Mouse (Mus musculus) liver, adult 2 months (tissue): Measurements from ENCODE around the gene Galnt18. TPM values are rescaled to one million over a fixed set of nuclear protein-coding genes. Genes with fewer than 3 reads are reported as not detected.

Experiments
- DNase-seq: peaks from one replicate; pipeline ENCODE4 v3.0.0-alpha.2; 2011; ENCODE audit warnings: low read depth, low spot score; ENCODE audit errors: extremely low read depth
- H3K27ac ChIP-seq: fragments of 200-500 bp; replicated peaks from 2 replicates; pipeline ENCODE4 v1.5.1; 2012; ENCODE audit warnings: low read depth, mild to moderate bottlenecking, control low read depth, inconsistent platforms, low read length; ENCODE audit not compliant: insufficient read depth
- H3K27me3 ChIP-seq: fragments of 200-500 bp; 2 replicates; pipeline ENCODE4 v1.6.1; 2012; ENCODE audit warnings: mild to moderate bottlenecking, moderate library complexity, low read length, inconsistent platforms; ENCODE audit not compliant: control insufficient read depth, insufficient read depth
- H3K36me3 ChIP-seq: fragments of 200-500 bp; 2 replicates; pipeline ENCODE4 v1.6.1; 2012; ENCODE audit warnings: low read length, inconsistent platforms; ENCODE audit not compliant: control insufficient read depth, insufficient read depth
- H3K4me1 ChIP-seq: fragments of 200-500 bp; 2 replicates; pipeline ENCODE4 v1.6.1; 2011; ENCODE audit warnings: low read length; ENCODE audit not compliant: control insufficient read depth, insufficient read depth
- H3K4me3 ChIP-seq: fragments of 200-500 bp; 2 replicates; pipeline ENCODE4 v1.5.1; 2011; ENCODE audit warnings: low read depth, mild to moderate bottlenecking, control low read depth, low read length, moderate library complexity; ENCODE audit not compliant: insufficient read depth
- H3K79me2 ChIP-seq: fragments of 200-500 bp; 2 replicates; pipeline ENCODE4 v1.6.1; 2012; ENCODE audit warnings: inconsistent platforms, mild to moderate bottlenecking, low read length, moderate library complexity; ENCODE audit not compliant: control insufficient read depth, insufficient read depth
- H3K9ac ChIP-seq: fragments of 200-500 bp; 2 replicates; pipeline ENCODE4 v1.6.1; 2012; ENCODE audit warnings: low read depth, mild to moderate bottlenecking, control low read depth, inconsistent platforms, low read length
- CTCF ChIP-seq: fragments of 200-500 bp; IDR thresholded peaks from 2 replicates; pipeline ENCODE4 v1.5.1; 2011; ENCODE audit warnings: low read depth, low read length, control low read depth
- POLR2A ChIP-seq: fragments of 200-500 bp; IDR thresholded peaks from 2 replicates; pipeline ENCODE4 v1.6.1; 2011; ENCODE audit warnings: low read length, control low read depth; ENCODE audit not compliant: insufficient read depth; ENCODE audit errors: extremely low read depth
- WGBS: fragments of 180-500 bp; shearing (Covaris S2); methylation state at CpG from one replicate; pipeline ENCODE4 v1.1.7; 2018; 5-methylcytosine and 5-hydroxymethylcytosine counted together
- polyA plus RNA-seq: library from polyadenylated mRNA; depleted of rRNA; stranded (reverse); fragments of >200 nt; gene quantifications from 2 replicates; pipeline ENCODE4 v1.2.3, GENCODE M21; 2012
- total RNA-seq: library from RNA; depleted of rRNA; stranded (reverse); fragments of >200 nt; gene quantifications from 2 replicates; pipeline ENCODE4 v1.2.3, GENCODE M21; 2014

The Galnt18 gene
- total and polyA plus RNA-seq, 2 experiments, result 1.0 to 1.4 TPM

DNA sequence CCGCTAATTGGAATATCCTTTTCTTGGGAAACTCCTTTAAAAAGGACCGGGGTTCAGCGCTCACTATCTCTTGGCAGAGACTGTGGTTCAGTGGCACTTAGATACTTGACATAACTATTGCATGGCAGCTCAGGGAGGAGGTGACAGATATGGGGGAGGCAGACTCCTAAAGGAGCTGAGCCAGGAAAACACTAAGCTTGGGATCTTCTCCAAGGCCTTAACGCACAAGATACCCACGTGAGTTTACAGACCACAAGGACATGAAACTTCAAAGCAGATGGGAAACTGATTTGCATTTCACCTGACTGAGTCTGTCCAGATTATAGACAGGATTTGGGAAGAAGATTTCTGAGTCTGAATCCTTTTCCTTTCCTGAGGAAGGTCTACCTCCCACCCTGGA lies 141.3 kb downstream of the Galnt18 start:
- Histone ChIP-seq H3K36me3 (no peaks in the 10 kb centered on the region), H3K27ac (no peak overlapping the region), H3K4me3 (no peak overlapping the region), H3K9ac (no peak overlapping the region), H3K4me1 (no peaks in the 10 kb centered on the region), H3K27me3 (no peaks in the 10 kb centered on the region), H3K79me2 (no peaks in the 10 kb centered on the region)
- DNase-seq, result no peak
- TF ChIP-seq CTCF (no peak), POLR2A (no peak)
- 64% methylated on average over 5 of the region's 5 CpGs for WGBS

DNA sequence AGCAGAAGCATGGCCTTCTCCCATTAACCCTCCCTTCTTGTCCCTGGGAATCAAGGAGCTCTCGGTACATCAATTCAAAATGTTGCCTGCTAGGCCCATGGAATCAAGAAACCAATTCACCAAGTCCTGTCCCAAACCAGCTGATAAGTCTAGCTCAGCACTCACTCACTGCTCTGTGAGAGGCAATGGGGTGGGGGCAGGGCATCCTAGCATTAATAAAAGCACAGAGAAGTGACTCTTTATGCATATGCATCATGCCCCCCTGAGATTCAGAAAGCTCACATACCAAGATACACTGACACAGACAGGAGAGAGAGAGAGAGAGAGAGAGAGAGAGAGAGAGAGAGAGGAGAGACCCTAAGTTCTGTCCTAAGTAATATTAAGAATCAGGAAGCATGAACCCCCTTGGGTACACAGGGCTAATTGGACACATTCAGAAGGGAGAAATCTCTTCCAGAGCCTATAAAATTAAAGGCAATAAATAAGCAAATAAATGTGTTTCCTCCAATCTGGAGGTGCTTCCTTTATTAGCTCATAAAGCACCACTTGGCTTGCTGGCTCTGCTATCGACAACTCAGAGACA lies 141.8 kb downstream of the Galnt18 start:
- TF ChIP-seq CTCF, result no peak
- TF ChIP-seq POLR2A, result no peak
- Histone ChIP-seq H3K27me3 (no peaks in the 10 kb centered on the region), H3K36me3 (no peaks in the 10 kb centered on the region), H3K4me1 (no peaks in the 10 kb centered on the region), H3K9ac (no peak overlapping the region), H3K27ac (no peak overlapping the region), H3K79me2 (no peaks in the 10 kb centered on the region), H3K4me3 (no peak overlapping the region)
- WGBS, result 78% methylated on average over 2 of the region's 2 CpGs
- no peak for DNase-seq

DNA sequence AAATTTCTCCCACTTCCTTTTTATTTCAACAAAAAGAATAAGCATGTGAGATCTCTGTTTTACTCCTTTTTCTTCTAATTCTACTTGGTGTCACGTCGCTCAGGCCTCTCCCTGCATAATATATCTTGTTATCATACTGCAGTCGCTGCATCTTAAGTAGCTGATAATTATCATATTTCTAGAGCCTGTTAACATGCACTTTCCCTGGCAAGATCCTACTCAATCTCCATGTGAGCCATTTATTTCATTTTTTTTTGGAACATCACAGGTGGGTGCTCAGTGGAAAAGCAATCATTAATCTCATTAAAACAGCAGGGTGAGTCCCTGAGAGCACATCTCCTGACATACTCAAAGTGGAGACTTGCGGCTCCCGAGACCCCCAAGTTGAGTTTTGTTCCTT lies 143.3 kb downstream of the Galnt18 start:
- Histone ChIP-seq H3K4me1 (no peaks in the 10 kb centered on the region), H3K4me3 (no peak overlapping the region), H3K27ac (no peak overlapping the region), H3K27me3 (no peaks in the 10 kb centered on the region), H3K9ac (no peak overlapping the region), H3K79me2 (no peaks in the 10 kb centered on the region), H3K36me3 (no peaks in the 10 kb centered on the region)
- TF ChIP-seq POLR2A, result no peak
- TF ChIP-seq CTCF, result no peak
- WGBS, result 93% methylated on average over 5 of the region's 5 CpGs
- DNase-seq, result no peak

DNA sequence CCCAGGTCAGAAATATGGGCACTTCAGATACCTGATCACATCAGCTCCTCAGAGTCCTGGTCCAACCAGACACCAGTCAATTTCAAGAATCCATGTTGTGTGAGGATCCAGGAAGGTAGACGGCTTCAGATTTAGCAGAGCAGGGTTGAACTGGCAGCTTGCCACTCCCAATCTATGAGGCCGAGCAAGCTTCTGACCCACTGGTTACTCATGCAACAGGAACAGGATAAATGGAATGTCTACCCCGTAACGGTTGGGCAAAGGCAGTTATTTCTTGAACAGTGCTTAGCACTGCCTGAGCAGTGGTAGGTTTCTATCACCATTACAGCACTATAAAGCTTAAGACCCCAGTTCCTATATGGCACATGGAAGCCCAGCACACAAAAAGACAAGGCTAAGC lies 148.5 kb downstream of the Galnt18 start:
- TF ChIP-seq POLR2A (no peak), CTCF (no peak)
- WGBS, result 70% methylated on average over 4 of the region's 4 CpGs
- H3K4me1 ChIP-seq, result no peaks in the 10 kb centered on the region
- no peak overlapping the region for H3K9ac ChIP-seq
- H3K79me2 ChIP-seq, result no peaks in the 10 kb centered on the region
- H3K27ac ChIP-seq, result no peak overlapping the region
- no peak overlapping the region for H3K4me3 ChIP-seq
- H3K36me3 ChIP-seq, result no peaks in the 10 kb centered on the region
- no peak for DNase-seq
- H3K27me3 ChIP-seq, result no peaks in the 10 kb centered on the region

DNA sequence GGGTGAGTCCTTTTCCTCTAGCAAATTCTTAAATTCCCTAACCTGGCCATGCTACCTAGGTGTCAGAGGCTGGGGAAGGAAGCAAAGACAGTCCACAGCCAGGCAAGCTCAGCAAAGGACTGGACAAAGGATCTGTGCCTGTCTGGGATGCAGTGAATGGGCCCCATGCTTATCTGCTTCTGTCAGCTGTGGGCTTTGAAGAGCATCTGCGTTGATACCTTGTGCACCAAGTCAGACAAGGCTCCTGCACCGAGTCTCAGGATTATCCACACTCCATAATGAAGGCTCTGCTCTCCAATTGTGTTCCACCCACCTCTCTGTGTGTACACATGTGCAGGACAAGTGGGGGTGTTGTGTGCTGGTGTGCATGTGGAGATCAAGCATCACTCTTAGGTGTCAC lies 153.5 kb downstream of the Galnt18 start:
- WGBS, result 71% methylated on average over 2 of the region's 2 CpGs
- Histone ChIP-seq H3K79me2 (no peaks in the 10 kb centered on the region), H3K4me1 (no peaks in the 10 kb centered on the region), H3K36me3 (no peaks in the 10 kb centered on the region), H3K27ac (no peak overlapping the region), H3K4me3 (no peak overlapping the region), H3K27me3 (no peaks in the 10 kb centered on the region), H3K9ac (no peak overlapping the region)
- DNase-seq, result no peak
- no peak for TF ChIP-seq POLR2A

DNA sequence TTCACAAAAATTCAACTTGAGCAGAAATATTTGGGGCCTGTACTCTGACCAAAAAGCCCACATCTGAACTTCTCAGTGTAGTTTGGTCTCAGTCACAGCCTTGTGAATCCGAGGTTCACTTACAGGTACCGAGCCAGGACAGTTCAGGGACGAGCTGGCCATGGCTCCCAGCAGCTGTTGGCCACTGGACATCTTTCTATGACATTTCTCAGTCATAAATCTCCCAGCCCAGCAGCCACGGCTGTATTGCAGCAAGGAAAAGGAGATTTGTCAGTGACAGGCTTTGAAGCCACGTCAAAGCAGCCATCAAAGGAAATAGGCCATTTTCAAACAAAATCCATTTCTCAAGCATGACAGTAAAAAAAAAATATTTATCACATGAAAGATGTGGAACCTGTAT lies 154.0 kb downstream of the Galnt18 start:
- TF ChIP-seq CTCF (no peak), POLR2A (no peak)
- H3K4me3 ChIP-seq, result no peak overlapping the region
- H3K79me2 ChIP-seq, result no peaks in the 10 kb centered on the region
- H3K27ac ChIP-seq, result no peak overlapping the region
- H3K36me3 ChIP-seq, result no peaks in the 10 kb centered on the region
- H3K27me3 ChIP-seq, result no peaks in the 10 kb centered on the region
- DNase-seq, result no peak
- no peaks in the 10 kb centered on the region for H3K4me1 ChIP-seq
- H3K9ac ChIP-seq, result no peak overlapping the region
- WGBS, result 85% methylated on average over 5 of the region's 5 CpGs
